Mouse (Mus musculus): ENCODE data around the gene Cd24a. TPM values are rescaled to one million over a fixed set of nuclear protein-coding genes. Genes with fewer than 3 reads are reported as not detected.

Gene Cd24a
- polyA plus RNA-seq, 1 experiment = 39.5 TPM

DNA sequence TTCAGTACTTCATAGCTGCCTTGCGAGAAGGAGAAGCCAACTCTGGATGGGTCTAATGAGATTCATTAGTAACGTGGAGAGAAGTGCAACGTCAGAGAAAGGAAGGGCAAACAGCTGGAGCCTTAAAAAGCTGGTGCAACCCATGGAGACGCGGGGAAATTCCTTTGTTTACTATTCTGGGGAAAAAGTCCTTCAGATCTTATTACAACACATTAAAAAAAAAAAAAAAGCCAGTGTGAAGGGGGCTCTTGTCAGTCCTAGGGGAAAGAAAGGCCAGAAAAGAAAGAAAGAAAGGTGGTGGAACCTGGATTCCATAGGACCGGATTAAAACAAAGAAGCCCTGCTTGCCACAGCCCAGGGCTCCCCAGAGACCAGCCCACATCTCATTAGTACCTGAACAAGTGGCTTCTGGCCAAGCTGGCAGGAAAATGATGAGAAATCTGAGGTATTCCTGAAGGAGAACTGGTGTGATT is 41.0 kb downstream of the Cd24a start:
- Histone ChIP-seq H3K4me3 (replicated peaks; ENCODE audit: insufficient read depth, low read depth, low read length) (no peak overlapping the region), H3K4me1 (ENCODE audit: control insufficient read depth, insufficient read depth, low read length) (no peaks in the 10 kb centered on the region), H3K27ac (ENCODE audit: insufficient read depth, low read length) (no peak overlapping the region), H3K27me3 (ENCODE audit: control insufficient read depth, insufficient read depth, low read length) (no peaks in the 10 kb centered on the region)
- DNase-seq = no peak
- WGBS = 13% methylated on average over 6 of the region's 6 CpGs
- no peak for TF ChIP-seq CTCF (IDR thresholded peaks at IDR 0.05; ENCODE audit: borderline replicate concordance, insufficient read depth, low read depth, low read length)
- no peak for TF ChIP-seq POLR2A (IDR thresholded peaks at IDR 0.05; ENCODE audit: borderline replicate concordance, insufficient read depth, low read length)

GRCm38 (mm10) chr10:43619939-43620338 is 41.9 kb downstream of the Cd24a start:
- Histone ChIP-seq H3K27ac (ENCODE audit: insufficient read depth, low read length) (no peak overlapping the region), H3K4me1 (ENCODE audit: control insufficient read depth, insufficient read depth, low read length) (no peaks in the 10 kb centered on the region), H3K27me3 (ENCODE audit: control insufficient read depth, insufficient read depth, low read length) (no peaks in the 10 kb centered on the region), H3K4me3 (replicated peaks; ENCODE audit: insufficient read depth, low read depth, low read length) (no peak overlapping the region)
- no peak for TF ChIP-seq POLR2A (IDR thresholded peaks at IDR 0.05; ENCODE audit: borderline replicate concordance, insufficient read depth, low read length)
- no peak for TF ChIP-seq CTCF (IDR thresholded peaks at IDR 0.05; ENCODE audit: borderline replicate concordance, insufficient read depth, low read depth, low read length)
- DNase-seq = no peak
- WGBS = 76% methylated on average over 2 of the region's 2 CpGs

GRCm38 (mm10) chr10:43623510-43623909 is 45.4 kb downstream of the Cd24a start:
- no peak for DNase-seq
- Histone ChIP-seq H3K4me1 (ENCODE audit: control insufficient read depth, insufficient read depth, low read length) (no peaks in the 10 kb centered on the region), H3K27ac (ENCODE audit: insufficient read depth, low read length) (no peak overlapping the region), H3K27me3 (ENCODE audit: control insufficient read depth, insufficient read depth, low read length) (no peaks in the 10 kb centered on the region), H3K4me3 (replicated peaks; ENCODE audit: insufficient read depth, low read depth, low read length) (no peak overlapping the region)
- TF ChIP-seq CTCF (IDR thresholded peaks at IDR 0.05; ENCODE audit: borderline replicate concordance, insufficient read depth, low read depth, low read length) = no peak
- no peak for TF ChIP-seq POLR2A (IDR thresholded peaks at IDR 0.05; ENCODE audit: borderline replicate concordance, insufficient read depth, low read length)
- WGBS = 95% methylated on average over 8 of the region's 8 CpGs

GRCm38 (mm10) chr10:43624362-43624761 is 46.3 kb downstream of the Cd24a start:
- no peak for DNase-seq
- Histone ChIP-seq H3K4me1 (ENCODE audit: control insufficient read depth, insufficient read depth, low read length) (no peaks in the 10 kb centered on the region), H3K27me3 (ENCODE audit: control insufficient read depth, insufficient read depth, low read length) (no peaks in the 10 kb centered on the region), H3K27ac (ENCODE audit: insufficient read depth, low read length) (no peak overlapping the region), H3K4me3 (replicated peaks; ENCODE audit: insufficient read depth, low read depth, low read length) (no peak overlapping the region)
- no peak for TF ChIP-seq POLR2A (IDR thresholded peaks at IDR 0.05; ENCODE audit: borderline replicate concordance, insufficient read depth, low read length)
- TF ChIP-seq CTCF (IDR thresholded peaks at IDR 0.05; ENCODE audit: borderline replicate concordance, insufficient read depth, low read depth, low read length) = no peak
- WGBS = 81% methylated on average over 5 of the region's 5 CpGs

DNA sequence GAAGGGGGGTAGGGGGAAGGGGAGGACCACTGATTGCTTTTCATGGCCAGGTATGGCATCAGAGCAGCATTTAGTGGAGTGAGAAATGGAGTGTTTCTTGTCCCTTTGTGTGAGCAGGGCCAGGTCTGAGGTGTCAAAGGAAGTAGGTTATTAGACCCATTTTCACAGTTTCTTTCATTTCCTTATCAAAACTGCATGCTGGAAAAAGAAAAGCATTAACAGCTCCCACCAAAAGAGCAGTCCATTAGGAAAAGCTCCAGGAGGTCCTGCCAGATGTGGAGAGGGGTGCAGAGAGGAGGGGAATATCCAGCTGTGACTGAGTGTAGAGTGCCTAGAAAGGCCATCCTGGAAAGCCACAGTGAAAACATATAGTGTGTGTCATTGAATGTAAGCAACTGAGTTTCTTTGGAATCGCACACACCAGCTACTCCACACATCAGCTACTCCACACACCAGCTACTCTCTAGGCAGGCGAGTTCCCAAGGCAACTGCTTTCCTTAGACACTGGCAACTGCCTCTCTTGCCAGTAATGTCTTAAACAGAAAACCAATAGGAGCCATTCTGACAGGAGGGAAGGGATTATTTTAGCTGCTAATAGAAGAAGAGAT is 46.8 kb downstream of the Cd24a start:
- Histone ChIP-seq H3K4me1 (ENCODE audit: control insufficient read depth, insufficient read depth, low read length) (no peaks in the 10 kb centered on the region), H3K27ac (ENCODE audit: insufficient read depth, low read length) (no peak overlapping the region), H3K27me3 (ENCODE audit: control insufficient read depth, insufficient read depth, low read length) (no peaks in the 10 kb centered on the region), H3K4me3 (replicated peaks; ENCODE audit: insufficient read depth, low read depth, low read length) (no peak overlapping the region)
- 52% methylated on average over 2 of the region's 2 CpGs for WGBS
- TF ChIP-seq POLR2A (IDR thresholded peaks at IDR 0.05; ENCODE audit: borderline replicate concordance, insufficient read depth, low read length) (no peak), CTCF (IDR thresholded peaks at IDR 0.05; ENCODE audit: borderline replicate concordance, insufficient read depth, low read depth, low read length) (no peak)
- no peak for DNase-seq

- H3K27ac ChIP-seq (ENCODE audit: insufficient read depth, low read length) = no peak overlapping the region
- no peaks in the 10 kb centered on the region for H3K27me3 ChIP-seq (ENCODE audit: control insufficient read depth, insufficient read depth, low read length)
- no peak for DNase-seq
- 39% methylated on average over 2 of the region's 2 CpGs for WGBS
- H3K4me3 ChIP-seq (replicated peaks; ENCODE audit: insufficient read depth, low read depth, low read length) = no peak overlapping the region
- TF ChIP-seq CTCF (IDR thresholded peaks at IDR 0.05; ENCODE audit: borderline replicate concordance, insufficient read depth, low read depth, low read length) (no peak), POLR2A (IDR thresholded peaks at IDR 0.05; ENCODE audit: borderline replicate concordance, insufficient read depth, low read length) (no peak)
- H3K4me1 ChIP-seq (ENCODE audit: control insufficient read depth, insufficient read depth, low read length) = no peaks in the 10 kb centered on the region
Measured at GRCm38 (mm10) chr10:43625578-43625977, 47.5 kb downstream of the Cd24a start.

DNA sequence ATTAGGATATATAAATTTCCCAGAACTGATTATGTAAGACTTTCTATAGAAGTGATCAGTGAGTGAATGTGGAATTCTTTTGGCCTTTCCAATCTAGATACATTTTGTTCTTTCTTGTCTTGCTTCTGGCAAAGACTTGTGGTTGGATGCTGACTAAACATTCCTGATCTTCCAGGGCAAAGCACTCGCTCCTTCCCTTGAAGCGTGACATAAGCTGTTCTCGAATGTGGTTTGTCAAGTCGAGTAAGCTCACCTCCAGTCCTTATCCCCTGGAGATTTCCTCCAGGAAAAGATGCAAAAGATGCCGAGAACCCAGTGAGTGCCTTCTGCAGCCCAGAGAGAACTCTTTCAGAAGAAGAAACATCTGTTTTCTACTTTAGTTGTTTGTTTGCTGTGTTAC is 51.1 kb downstream of the Cd24a start:
- WGBS = 52% methylated on average over 5 of the region's 5 CpGs
- no peak overlapping the region for H3K27ac ChIP-seq (ENCODE audit: insufficient read depth, low read length)
- DNase-seq = no peak
- no peak for TF ChIP-seq POLR2A (IDR thresholded peaks at IDR 0.05; ENCODE audit: borderline replicate concordance, insufficient read depth, low read length)
- TF ChIP-seq CTCF (IDR thresholded peaks at IDR 0.05; ENCODE audit: borderline replicate concordance, insufficient read depth, low read depth, low read length) = no peak
- H3K27me3 ChIP-seq (ENCODE audit: control insufficient read depth, insufficient read depth, low read length) = no peaks in the 10 kb centered on the region
- no peaks in the 10 kb centered on the region for H3K4me1 ChIP-seq (ENCODE audit: control insufficient read depth, insufficient read depth, low read length)
- no peak overlapping the region for H3K4me3 ChIP-seq (replicated peaks; ENCODE audit: insufficient read depth, low read depth, low read length)

GRCm38 (mm10) chr10:43629857-43630256 is 51.8 kb downstream of the Cd24a start:
- Histone ChIP-seq H3K4me1 (ENCODE audit: control insufficient read depth, insufficient read depth, low read length) (no peaks in the 10 kb centered on the region), H3K27ac (ENCODE audit: insufficient read depth, low read length) (no peak overlapping the region), H3K4me3 (replicated peaks; ENCODE audit: insufficient read depth, low read depth, low read length) (no peak overlapping the region), H3K27me3 (ENCODE audit: control insufficient read depth, insufficient read depth, low read length) (no peaks in the 10 kb centered on the region)
- DNase-seq = no peak
- TF ChIP-seq CTCF (IDR thresholded peaks at IDR 0.05; ENCODE audit: borderline replicate concordance, insufficient read depth, low read depth, low read length) = no peak
- TF ChIP-seq POLR2A (IDR thresholded peaks at IDR 0.05; ENCODE audit: borderline replicate concordance, insufficient read depth, low read length) = no peak

Measured in cerebellum, adult 2 months (tissue).